Mouse (Mus musculus) layer of hippocampus, adult 2 months (tissue): ENCODE data around the gene Pilrb2. TPM values are rescaled to one million over a fixed set of nuclear protein-coding genes. Genes with fewer than 3 reads are reported as not detected.

Source experiments
- DNase-seq, 2 experiments: peaks; one replicate each; pipeline ENCODE4 v3.0.0; 2022; ENCODE audit warnings: low spot score in 2 of 2
- H3K27ac ChIP-seq: fragments of 200-600 bp; 2 replicates; pipeline ENCODE4 v1.8.1; 2022
- H3K4me3 ChIP-seq: fragments of 200-600 bp; 2 replicates; pipeline ENCODE4 v1.8.1; 2022; ENCODE audit warnings: mild to moderate bottlenecking
- CTCF ChIP-seq: fragments of 200-600 bp; conservative IDR thresholded peaks from 2 replicates; pipeline ENCODE4 v1.8.1; 2022; ENCODE audit warnings: antibody characterized with exemption, mild to moderate bottlenecking, moderate library complexity
- total RNA-seq, 2 experiments: library from RNA; stranded (reverse); gene quantifications; 2 replicates each; pipeline ENCODE4 v1.2.3; 2021

Pilrb2 gene
- total RNA-seq, 2 experiments from 2014 or later: not detected

- no peak overlapping the region for H3K27ac ChIP-seq
- DNase-seq: no peak
- no peak for TF ChIP-seq CTCF
- no peak overlapping the region for H3K4me3 ChIP-seq
Observed at GRCm38 (mm10) chr5:137822126-137822525, 49.5 kb downstream of the Pilrb2 start.

- no peak for TF ChIP-seq CTCF
- DNase-seq: no peak
- no peak overlapping the region for H3K27ac ChIP-seq
Observed at GRCm38 (mm10) chr5:137817466-137818222, 54.0 kb downstream of the Pilrb2 start.

More at GRCm38 (mm10) chr5:137817466-137818222, 54.0 kb downstream of the Pilrb2 start:
- H3K4me3 ChIP-seq: no peak overlapping the region

Other genes with a start within 250 kb of the Pilrb2 start
- gene Fbxo24, start 242.8 kb downstream of the Pilrb2 start, total RNA-seq: under 1 TPM in 1 of 2 experiments, not detected in 1; 0.56 TPM
- gene Lrch4, start 242.7 kb downstream of the Pilrb2 start, total RNA-seq: 10 to 100 TPM; 25.4 to 28.1 TPM
- 10 to 100 TPM; 15.5 to 19.7 TPM for gene Gm20605, start 242.6 kb downstream of the Pilrb2 start, total RNA-seq
- gene Sap25, start 230.5 kb downstream of the Pilrb2 start, total RNA-seq: 10 to 100 TPM in 1 of 2 experiments, 1 to 10 TPM in 1; 8.4 to 16.4 TPM
- gene Irs3, start 226.1 kb downstream of the Pilrb2 start, total RNA-seq: under 1 TPM in 1 of 2 experiments, not detected in 1; 0.15 TPM
- gene Agfg2, start 187.1 kb downstream of the Pilrb2 start, total RNA-seq: 10 to 100 TPM; 64.1 to 67.3 TPM
- gene Nyap1, start 130.2 kb downstream of the Pilrb2 start, total RNA-seq: 10 to 100 TPM; 70.4 to 72.5 TPM
- gene Tsc22d4, start 126.1 kb downstream of the Pilrb2 start, total RNA-seq: 100 to 1,000 TPM; 160 to 174 TPM
- 10 to 100 TPM; 19.8 to 25.4 TPM for gene Ppp1r35, start 93.0 kb downstream of the Pilrb2 start, total RNA-seq
- 10 to 100 TPM; 43.6 to 49.2 TPM for gene Mepce, start 84.2 kb downstream of the Pilrb2 start, total RNA-seq
- 1 to 10 TPM; 5.7 to 8.1 TPM for gene Zcwpw1, start 84.0 kb downstream of the Pilrb2 start, total RNA-seq
- gene Pilra, start 35.5 kb downstream of the Pilrb2 start, total RNA-seq: 1 to 10 TPM in 1 of 2 experiments, under 1 TPM in 1; 0.54 to 1.1 TPM
- not detected for gene Pilrb1, start 13.7 kb downstream of the Pilrb2 start, total RNA-seq
- gene Cyp3a13, start 49.8 kb upstream of the Pilrb2 start, total RNA-seq: under 1 TPM; 0.22 to 0.23 TPM
- gene Gjc3, start 91.3 kb upstream of the Pilrb2 start, total RNA-seq: 10 to 100 TPM; 23.1 to 24.3 TPM
- gene Azgp1, start 109.7 kb upstream of the Pilrb2 start, total RNA-seq: not detected
- not detected for gene Smok3a, start 149.4 kb upstream of the Pilrb2 start, total RNA-seq
- gene Smok3b, start 149.6 kb upstream of the Pilrb2 start, total RNA-seq: not detected
- not detected for gene Smok3c, start 181.4 kb upstream of the Pilrb2 start, total RNA-seq
- gene Zkscan1, start 213.3 kb upstream of the Pilrb2 start, total RNA-seq: 10 to 100 TPM; 39.7 to 42.3 TPM
- gene Zscan21, start 245.1 kb upstream of the Pilrb2 start, total RNA-seq: 10 to 100 TPM; 13.7 to 16.2 TPM